Comparison of ENCODE assay signal across 7 mouse cellular contexts in genomic region chr8:120471166-120471565, GRCm38 (mm10).
A peak's percentile ranks its signal among the peaks of the same experiment; 100 is the strongest.
DNase-seq lines count a peak whose midpoint lies in the region; ATAC-seq and TF ChIP-seq lines count a peak whose summit lies in the region.

No protein-coding gene starts in this region.

- no peaks in the 10 kb centered on the region for H3K27me3 ChIP-seq in kidney, postnatal 0 days (ENCODE audit: insufficient read depth, low read length)
- H3K27me3 ChIP-seq in forebrain, embryonic 11.5 days (ENCODE audit: control insufficient read depth, insufficient read depth, low read length) = peaks cover 2% of the 10 kb centered on the region; the same call in 1 of the 2 replicates
- peaks cover 3% of the 10 kb centered on the region for H3K27me3 ChIP-seq in liver, embryonic 14.5 days (ENCODE audit: control insufficient read depth, insufficient read depth, low read length)
- H3K27me3 ChIP-seq in neural tube, embryonic 12.5 days (replicated peaks) = no peaks in the 10 kb centered on the region

- TF ChIP-seq EP300 in liver, embryonic 14.5 days (IDR thresholded peaks at IDR 0.05; ENCODE audit: low read depth) = no peak

- no peak for ATAC-seq in kidney, postnatal 0 days (replicated peaks; ENCODE audit: low FRiP score, low read depth)
- ATAC-seq in forebrain, embryonic 11.5 days (replicated peaks; ENCODE audit: low FRiP score) = peak; percentile 64
- ATAC-seq in liver, embryonic 14.5 days (ENCODE audit: insufficient read depth) = no peak
- no peak for ATAC-seq in neural tube, embryonic 12.5 days (ENCODE audit: low FRiP score, low read depth)

- H3K36me3 ChIP-seq in kidney, postnatal 0 days (ENCODE audit: insufficient read depth, low read length) = no peaks in the 10 kb centered on the region
- no peaks in the 10 kb centered on the region for H3K36me3 ChIP-seq in forebrain, embryonic 11.5 days (ENCODE audit: control insufficient read depth, insufficient read depth, low read length)
- H3K36me3 ChIP-seq in liver, embryonic 14.5 days (replicated peaks; ENCODE audit: control insufficient read depth, insufficient read depth, low read depth) = no peaks in the 10 kb centered on the region
- no peaks in the 10 kb centered on the region for H3K36me3 ChIP-seq in neural tube, embryonic 12.5 days

- no peaks in the 10 kb centered on the region for H3K9me3 ChIP-seq in kidney, postnatal 0 days (replicated peaks; ENCODE audit: low read length)
- no peaks in the 10 kb centered on the region for H3K9me3 ChIP-seq in forebrain, embryonic 11.5 days (ENCODE audit: control insufficient read depth, low read length)
- H3K9me3 ChIP-seq in liver, embryonic 14.5 days (ENCODE audit: control insufficient read depth, low read length) = no peaks in the 10 kb centered on the region
- no peaks in the 10 kb centered on the region for H3K9me3 ChIP-seq in neural tube, embryonic 12.5 days

- H3K4me3 ChIP-seq in kidney, postnatal 0 days (replicated peaks; ENCODE audit: low read depth, low read length) = no peak overlapping the region
- H3K4me3 ChIP-seq in forebrain, embryonic 11.5 days (ENCODE audit: low read depth, low read length) = no peak overlapping the region
- no peak overlapping the region for H3K4me3 ChIP-seq in liver, embryonic 14.5 days (ENCODE audit: insufficient read depth in 1 of 2, low read depth in 2 of 2, low read length in 2 of 2)
- no peak overlapping the region for H3K4me3 ChIP-seq in neural tube, embryonic 12.5 days

- no peak overlapping the region for H3K9ac ChIP-seq in kidney, postnatal 0 days (ENCODE audit: low read depth, low read length)
- H3K9ac ChIP-seq in forebrain, embryonic 11.5 days (ENCODE audit: low read length) = no peak overlapping the region
- no peak overlapping the region; the same call in 1 of the 2 replicates for H3K9ac ChIP-seq in liver, embryonic 14.5 days (replicated peaks)
- H3K9ac ChIP-seq in neural tube, embryonic 12.5 days = no peak overlapping the region

- H3K27ac ChIP-seq in kidney, postnatal 0 days = no peak overlapping the region
- 0 out of 2 replicates have a peak overlapping the region, but pooled peaks have one; percentile 6 for H3K27ac ChIP-seq in forebrain, embryonic 11.5 days (ENCODE audit: low read depth, low read length)
- no peak overlapping the region for H3K27ac ChIP-seq in liver, embryonic 14.5 days
- 0 out of 2 replicates have a peak overlapping the region, but pooled peaks have one; percentile 47 for H3K27ac ChIP-seq in neural tube, embryonic 12.5 days

- peak; percentile 61 for TF ChIP-seq CTCF in kidney, postnatal 0 days (IDR thresholded peaks at IDR 0.05; ENCODE audit: low read depth)
- TF ChIP-seq CTCF in liver, embryonic 14.5 days (IDR thresholded peaks at IDR 0.05; ENCODE audit: low read depth) = peak; percentile 92

- H3K4me2 ChIP-seq in kidney, postnatal 0 days (ENCODE audit: low read length) = no peak overlapping the region
- 0 out of 2 replicates have a peak overlapping the region, but pooled peaks have one; percentile 21 for H3K4me2 ChIP-seq in forebrain, embryonic 11.5 days (ENCODE audit: low read depth, low read length, severe bottlenecking)
- no peak overlapping the region for H3K4me2 ChIP-seq in liver, embryonic 14.5 days (ENCODE audit: low read depth)
- H3K4me2 ChIP-seq in neural tube, embryonic 12.5 days (replicated peaks) = no peak overlapping the region; the same call in 1 of the 2 replicates

- DNase-seq in kidney, postnatal 0 days (ENCODE audit: low spot score) = peak; percentile 45
- no peak for DNase-seq in kidney, postnatal 14 days
- DNase-seq in T-cell, adult 2 months (ENCODE audit: low spot score) = peak; percentile 34
- DNase-seq in forebrain, embryonic 11.5 days (ENCODE audit: low spot score) = peak; percentile 83
- DNase-seq in liver, embryonic 14.5 days (ENCODE audit: low read depth in 3 of 3, low spot score in 3 of 3) = no peak
- DNase-seq in left cerebral cortex, adult 8-10 months (ENCODE audit: low spot score in 2 of 2) = no peak

- 20% methylated on average over 7 of the region's 7 CpGs for WGBS in kidney, postnatal 0 days
- WGBS in forebrain, embryonic 11.5 days = 4% methylated on average over 7 of the region's 7 CpGs
- WGBS in liver, embryonic 14.5 days (ENCODE audit: insufficient replicate concordance) = 13% methylated on average over 7 of the region's 7 CpGs
- WGBS in neural tube, embryonic 12.5 days = 9% methylated on average over 7 of the region's 7 CpGs

- H3K4me1 ChIP-seq in kidney, postnatal 0 days (replicated peaks; ENCODE audit: insufficient read depth, low read length) = no peaks in the 10 kb centered on the region
- H3K4me1 ChIP-seq in forebrain, embryonic 11.5 days (replicated peaks; ENCODE audit: control insufficient read depth, insufficient read depth, low read length) = peaks cover 20% of the 10 kb centered on the region
- peaks cover 32 to 36% of the 10 kb centered on the region in 2 experiments for H3K4me1 ChIP-seq in liver, embryonic 14.5 days (replicated peaks; ENCODE audit: control insufficient read depth in 2 of 2, insufficient read depth in 2 of 2, low read length in 1 of 2)
- H3K4me1 ChIP-seq in neural tube, embryonic 12.5 days = peaks cover 72% of the 10 kb centered on the region

Comparison
In these comparisons a context has a peak if more than half of its experiments do, and no peak if none do; other contexts are left out.
1. DNase-seq: peak in kidney, postnatal 0 days (single experiment), T-cell, adult 2 months (single experiment) and forebrain, embryonic 11.5 days (single experiment); none in kidney, postnatal 14 days (single experiment), liver, embryonic 14.5 days (0 of 3) and left cerebral cortex, adult 8-10 months (0 of 2).
2. H3K27ac ChIP-seq: peak in forebrain, embryonic 11.5 days (single experiment) and neural tube, embryonic 12.5 days (single experiment); none in kidney, postnatal 0 days (single experiment) and liver, embryonic 14.5 days (single experiment).